Mouse (Mus musculus) MEL (cell line): ENCODE measurements at regions not wholly inside any gene's neighbourhood (a gene's known extent, or its start where the extent isn't known, plus 50 kb on each side); places are given as distances from the start of the nearest gene placed in this dataset.
A peak's percentile ranks its signal among the peaks of the same experiment; 100 is the strongest.

Source experiments
- DNase-seq: peaks from one replicate; pipeline ENCODE4 v3.0.0; 2011; ENCODE audit warnings: low read depth, low spot score
- H3K27ac ChIP-seq: 2 replicates; pipeline ENCODE4 v1.5.1; 2012; ENCODE audit warnings: low read depth, mild to moderate bottlenecking, control low read depth, low read length, moderate library complexity; ENCODE audit not compliant: control insufficient read depth
- H3K27me3 ChIP-seq, 2 experiments: fragments of 150-350 bp in 1 of 2; sonication (generic) in 1 of 2; 2 replicates each; pipeline ENCODE4 v1.6.1; 2012; ENCODE audit warnings: low read length in 2 of 2, mild to moderate bottlenecking in 2 of 2, improper control_type of control experiment in 1 of 2, moderate library complexity in 1 of 2; ENCODE audit not compliant: insufficient read depth in 2 of 2, control insufficient read depth in 1 of 2
- H3K36me3 ChIP-seq, 2 experiments: 2 replicates each; pipeline ENCODE4 v1.6.1; 2012 to 2014; ENCODE audit warnings: low read length in 2 of 2, improper control_type of control experiment in 1 of 2, inconsistent platforms in 1 of 2, mild to moderate bottlenecking in 1 of 2; ENCODE audit not compliant: insufficient read depth in 2 of 2, control insufficient read depth in 1 of 2
- H3K4me1 ChIP-seq, 2 experiments: fragments of 150-350 bp in 1 of 2; sonication (generic) in 1 of 2; 2 replicates each; pipeline ENCODE4 v1.6.1; 2012; ENCODE audit warnings: low read length in 2 of 2, improper control_type of control experiment in 1 of 2, mild to moderate bottlenecking in 1 of 2; ENCODE audit not compliant: insufficient read depth in 2 of 2, control insufficient read depth in 1 of 2
- H3K4me3 ChIP-seq, 2 experiments: fragments of 150-350 bp in 1 of 2; sonication (generic) in 1 of 2; 2 replicates each; pipeline ENCODE4 v1.5.1; 2012; ENCODE audit warnings: low read depth in 2 of 2, low read length in 2 of 2, mild to moderate bottlenecking in 2 of 2, moderate library complexity in 2 of 2, control low read depth in 1 of 2, improper control_type of control experiment in 1 of 2; ENCODE audit not compliant: control insufficient read depth in 1 of 2, insufficient read depth in 1 of 2
- H3K79me2 ChIP-seq: 2 replicates; pipeline ENCODE4 v1.6.1; 2012; ENCODE audit warnings: mild to moderate bottlenecking, low read length, moderate library complexity; ENCODE audit not compliant: control insufficient read depth, poor library complexity, insufficient read depth
- H3K9ac ChIP-seq: 2 replicates; pipeline ENCODE4 v1.6.1; 2012; ENCODE audit warnings: low read depth, mild to moderate bottlenecking, control low read depth, low read length, moderate library complexity; ENCODE audit not compliant: control insufficient read depth, poor library complexity, severe bottlenecking
- H3K9me3 ChIP-seq: fragments of 150-350 bp; sonication (generic); replicated peaks from 2 replicates; pipeline ENCODE4 v1.6.1; 2012; ENCODE audit warnings: mild to moderate bottlenecking, low read length, improper control_type of control experiment, moderate library complexity; ENCODE audit not compliant: insufficient read depth
- CTCF ChIP-seq, 3 experiments: IDR thresholded peaks in 2 of 3; conservative IDR thresholded peaks in 1 of 3; 2 replicates each; pipeline ENCODE4 v1.5.1; 2011 to 2012; ENCODE audit warnings: low read length in 3 of 3, low read depth in 2 of 3, mild to moderate bottlenecking in 2 of 3, improper control_type of control experiment in 1 of 3, inconsistent platforms in 1 of 3, mixed read lengths in 1 of 3, moderate library complexity in 1 of 3; ENCODE audit not compliant: control insufficient read depth in 1 of 3, insufficient read depth in 1 of 3, poor library complexity in 1 of 3, severe bottlenecking in 1 of 3
- E2F4 ChIP-seq: IDR thresholded peaks from 2 replicates; pipeline ENCODE4 v1.6.1; 2011; ENCODE audit warnings: low read depth, low read length, improper control_type of control experiment, borderline replicate concordance
- EP300 ChIP-seq, 2 experiments: IDR thresholded peaks; 2 replicates each; pipeline ENCODE4 v1.6.1; 2011; ENCODE audit warnings: improper control_type of control experiment in 2 of 2, low read length in 2 of 2, low read depth in 1 of 2, mild to moderate bottlenecking in 1 of 2
- GABPA ChIP-seq: IDR thresholded peaks from 2 replicates; pipeline ENCODE4 v1.6.1; 2012; ENCODE audit warnings: low read depth, mild to moderate bottlenecking, inconsistent platforms, low read length, improper control_type of control experiment, moderate library complexity
- KAT2A ChIP-seq: conservative IDR thresholded peaks from 2 replicates; pipeline ENCODE4 v1.6.1; 2012; ENCODE audit warnings: low read depth, low read length, improper control_type of control experiment, inconsistent platforms
- MAFK ChIP-seq: IDR thresholded peaks from 2 replicates; pipeline ENCODE4 v1.6.1; 2011; ENCODE audit warnings: low read depth, mild to moderate bottlenecking, low read length, improper control_type of control experiment, borderline replicate concordance
- MAZ ChIP-seq: IDR thresholded peaks from 2 replicates; pipeline ENCODE4 v1.6.1; 2012; ENCODE audit warnings: low read depth, mild to moderate bottlenecking, inconsistent platforms, low read length, improper control_type of control experiment
- MEF2A ChIP-seq: IDR thresholded peaks from 2 replicates; pipeline ENCODE4 v1.6.1; 2014; ENCODE audit warnings: low read depth, mild to moderate bottlenecking, inconsistent platforms, low read length, improper control_type of control experiment; ENCODE audit not compliant: poor library complexity, insufficient replicate concordance, severe bottlenecking; ENCODE audit errors: extremely low read depth
- POLR2A ChIP-seq, 2 experiments: IDR thresholded peaks; 2 replicates each; pipeline ENCODE4 v1.6.1; 2011 to 2012; ENCODE audit warnings: low read length in 2 of 2, mild to moderate bottlenecking in 2 of 2, control low read depth in 1 of 2, improper control_type of control experiment in 1 of 2, low read depth in 1 of 2, moderate library complexity in 1 of 2; ENCODE audit not compliant: control insufficient read depth in 1 of 2, insufficient read depth in 1 of 2, poor library complexity in 1 of 2
- RAD21 ChIP-seq: IDR thresholded peaks from 2 replicates; pipeline ENCODE4 v1.6.1; 2011; ENCODE audit warnings: mild to moderate bottlenecking, low read depth, low read length, improper control_type of control experiment
- SMC3 ChIP-seq: IDR thresholded peaks from 2 replicates; pipeline ENCODE4 v1.6.1; 2011; ENCODE audit warnings: low read depth, low read length, improper control_type of control experiment
- TAL1 ChIP-seq: IDR thresholded peaks from 2 replicates; pipeline ENCODE4 v1.6.1; 2012; ENCODE audit warnings: mild to moderate bottlenecking, inconsistent platforms, low read length, moderate library complexity, mixed read lengths
- USF2 ChIP-seq, 2 experiments: IDR thresholded peaks; 2 replicates each; pipeline ENCODE4 v1.6.1; 2011 to 2012; ENCODE audit warnings: improper control_type of control experiment in 2 of 2, low read length in 2 of 2, borderline replicate concordance in 1 of 2, inconsistent platforms in 1 of 2, low read depth in 1 of 2, mild to moderate bottlenecking in 1 of 2; ENCODE audit not compliant: insufficient read depth in 1 of 2
- ZC3H11A ChIP-seq: IDR thresholded peaks from 2 replicates; pipeline ENCODE4 v1.6.1; 2012; ENCODE audit warnings: low read depth, mild to moderate bottlenecking, inconsistent platforms, low read length, improper control_type of control experiment
- ZMIZ1 ChIP-seq: IDR thresholded peaks from 2 replicates; pipeline ENCODE4 v1.6.1; 2012; ENCODE audit warnings: low read depth, mild to moderate bottlenecking, inconsistent platforms, low read length, improper control_type of control experiment, moderate library complexity
- ZNF384 ChIP-seq: IDR thresholded peaks from 2 replicates; pipeline ENCODE4 v1.6.1; 2012; ENCODE audit warnings: low read depth, mild to moderate bottlenecking, inconsistent platforms, low read length, improper control_type of control experiment

- Histone ChIP-seq H3K9me3 (no peaks in the 10 kb centered on the region), H3K4me3 (no peak overlapping the region), H3K9ac (no peak overlapping the region), H3K4me1 (no peaks in the 10 kb centered on the region), H3K36me3 (no peaks in the 10 kb centered on the region), H3K27me3 (peaks cover 1 to 12% of the 10 kb centered on the region in 2 experiments), H3K27ac (no peak overlapping the region), H3K79me2 (no peaks in the 10 kb centered on the region)
- DNase-seq: no peak
- TF ChIP-seq MEF2A (no peak), MAFK (no peak), EP300 (IDR thresholded peaks at IDR 0.05; ENCODE audit: low read depth in 1 of 2, low read length in 2 of 2) (no peak), RAD21 (no peak), ZNF384 (no peak), GABPA (no peak), MAZ (no peak), ZC3H11A (no peak)
- TF ChIP-seq, all 39 proteins: peak for 0
These were observed 97.6 kb upstream of the Lnx1 start for GRCm38 (mm10) chr5:74800351-74800750.

GRCm38 (mm10) chr5:74796421-74797067 is 93.8 kb upstream of the Lnx1 start:
- Histone ChIP-seq H3K4me1 (no peaks in the 10 kb centered on the region), H3K4me3 (no peak overlapping the region), H3K27ac (no peak overlapping the region), H3K79me2 (no peaks in the 10 kb centered on the region)
- peak; percentile 39 for DNase-seq
- TF ChIP-seq KAT2A: no peak
- peak; percentile 37; the same call in 1 of the 2 replicates for TF ChIP-seq ZC3H11A
- no peak for TF ChIP-seq USF2 (IDR thresholded peaks at IDR 0.05; ENCODE audit: borderline replicate concordance in 1 of 2, insufficient read depth in 1 of 2, low read depth in 1 of 2, low read length in 2 of 2)
- TF ChIP-seq SMC3: peak; percentile 81
- no peak for TF ChIP-seq ZNF384
- TF ChIP-seq ZMIZ1: no peak
- TF ChIP-seq E2F4: no peak
- peak; percentile 39 to 68 (median 61) for TF ChIP-seq CTCF (IDR thresholded peaks at IDR 0.05 in 2 of 3, conservative IDR thresholded peaks at IDR 0.05 in 1 of 3; ENCODE audit: control insufficient read depth in 1 of 3, insufficient read depth in 1 of 3, low read depth in 2 of 3, low read length in 3 of 3, poor library complexity in 1 of 3, severe bottlenecking in 1 of 3)
- no peak for TF ChIP-seq TAL1
- peak; percentile 45 for TF ChIP-seq RAD21
- TF ChIP-seq POLR2A (IDR thresholded peaks at IDR 0.05; ENCODE audit: control insufficient read depth in 1 of 2, insufficient read depth in 1 of 2, low read depth in 1 of 2, low read length in 2 of 2, poor library complexity in 1 of 2): no peak
- TF ChIP-seq, all 39 proteins: peak for 4
- peaks cover 1 to 12% of the 10 kb centered on the region in 2 experiments for H3K27me3 ChIP-seq
- no peaks in the 10 kb centered on the region for H3K36me3 ChIP-seq
- H3K9me3 ChIP-seq: no peaks in the 10 kb centered on the region
- no peak overlapping the region for H3K9ac ChIP-seq
